Mouse (Mus musculus): ENCODE measurements around the gene Masp1. TPM values are rescaled to one million over a fixed set of nuclear protein-coding genes. Genes with fewer than 3 reads are reported as not detected.

Gene Masp1
- polyA plus RNA-seq, 1 experiment: 0.80 TPM

DNA sequence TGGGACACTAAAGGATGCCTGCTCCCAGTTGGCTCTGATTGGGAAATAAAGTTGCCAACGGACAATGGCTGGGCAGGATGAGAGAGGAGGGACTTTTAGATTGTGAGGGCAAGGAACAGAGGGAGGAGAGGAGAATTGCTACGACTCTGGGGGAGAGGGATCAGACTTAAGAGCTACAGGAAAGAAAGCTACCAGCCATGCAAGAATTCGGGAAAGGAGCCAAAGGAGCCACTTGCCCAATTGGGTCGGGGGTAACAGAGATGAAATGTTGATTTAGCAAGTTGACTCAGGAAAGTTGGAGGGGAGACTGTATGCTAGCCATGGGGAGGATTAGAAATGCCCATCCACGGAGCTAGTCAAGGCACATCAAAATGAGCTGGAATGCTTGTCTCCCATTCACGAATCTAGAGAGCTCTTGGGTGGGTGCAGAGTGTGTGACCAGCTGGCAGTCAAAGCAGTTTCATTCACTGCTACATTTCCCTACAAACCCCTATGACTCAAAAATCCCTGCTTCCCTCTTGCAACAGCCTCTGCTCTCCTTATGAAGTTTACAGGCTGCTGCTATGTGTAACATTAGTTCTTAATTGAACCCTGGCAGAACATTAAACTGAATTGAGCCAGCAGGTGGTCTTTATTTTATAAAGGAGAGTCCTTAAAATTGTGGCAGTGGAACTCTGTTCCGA is 61.6 kb downstream of the Masp1 start:
- H3K36me3 ChIP-seq (ENCODE audit: control insufficient read depth, insufficient read depth, low read length): no peaks in the 10 kb centered on the region
- TF ChIP-seq POLR2A (IDR thresholded peaks at IDR 0.05; ENCODE audit: control insufficient read depth, extremely low read depth, insufficient read depth, low read length, poor library complexity) (no peak), CTCF (IDR thresholded peaks at IDR 0.05; ENCODE audit: borderline replicate concordance, control insufficient read depth, extremely low read depth, insufficient read depth, low read length, poor library complexity) (no peak)
- DNase-seq: no peak
- H3K27ac ChIP-seq (ENCODE audit: control insufficient read depth, insufficient read depth, low read length): no peak overlapping the region
- H3K4me1 ChIP-seq (replicated peaks; ENCODE audit: control insufficient read depth, insufficient read depth, low read length): no peaks in the 10 kb centered on the region
- no peak overlapping the region for H3K4me3 ChIP-seq (ENCODE audit: control insufficient read depth, insufficient read depth, low read length)
- no peaks in the 10 kb centered on the region for H3K27me3 ChIP-seq (ENCODE audit: control insufficient read depth, insufficient read depth, low read length)
- WGBS: 85% methylated on average over 7 of the region's 7 CpGs

DNA sequence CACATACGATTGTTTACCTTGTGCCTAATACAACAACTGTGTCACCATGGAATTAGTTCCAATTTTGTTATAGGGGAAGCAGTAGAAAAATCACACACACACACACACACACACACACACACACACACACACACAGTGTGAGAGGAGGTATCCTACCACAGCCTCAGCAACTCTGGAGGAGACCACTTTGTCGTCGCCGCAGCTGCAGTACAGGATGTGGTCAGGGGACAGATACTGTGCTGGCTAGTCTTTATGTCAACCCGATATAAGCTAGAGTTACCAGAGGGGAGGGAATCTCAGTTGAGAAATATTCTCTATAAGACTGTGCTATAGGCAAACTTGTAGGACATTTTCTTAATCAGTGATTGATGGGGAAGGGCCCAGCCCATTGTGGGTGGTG is 63.3 kb downstream of the Masp1 start:
- no peak for TF ChIP-seq CTCF (IDR thresholded peaks at IDR 0.05; ENCODE audit: borderline replicate concordance, control insufficient read depth, extremely low read depth, insufficient read depth, low read length, poor library complexity)
- no peak for TF ChIP-seq POLR2A (IDR thresholded peaks at IDR 0.05; ENCODE audit: control insufficient read depth, extremely low read depth, insufficient read depth, low read length, poor library complexity)
- Histone ChIP-seq H3K4me1 (replicated peaks; ENCODE audit: control insufficient read depth, insufficient read depth, low read length) (no peaks in the 10 kb centered on the region), H3K27me3 (ENCODE audit: control insufficient read depth, insufficient read depth, low read length) (no peaks in the 10 kb centered on the region), H3K4me3 (ENCODE audit: control insufficient read depth, insufficient read depth, low read length) (no peak overlapping the region), H3K27ac (ENCODE audit: control insufficient read depth, insufficient read depth, low read length) (no peak overlapping the region), H3K36me3 (ENCODE audit: control insufficient read depth, insufficient read depth, low read length) (no peaks in the 10 kb centered on the region)
- peak; percentile 9 for DNase-seq
- WGBS: 22% methylated on average over 5 of the region's 5 CpGs

DNA sequence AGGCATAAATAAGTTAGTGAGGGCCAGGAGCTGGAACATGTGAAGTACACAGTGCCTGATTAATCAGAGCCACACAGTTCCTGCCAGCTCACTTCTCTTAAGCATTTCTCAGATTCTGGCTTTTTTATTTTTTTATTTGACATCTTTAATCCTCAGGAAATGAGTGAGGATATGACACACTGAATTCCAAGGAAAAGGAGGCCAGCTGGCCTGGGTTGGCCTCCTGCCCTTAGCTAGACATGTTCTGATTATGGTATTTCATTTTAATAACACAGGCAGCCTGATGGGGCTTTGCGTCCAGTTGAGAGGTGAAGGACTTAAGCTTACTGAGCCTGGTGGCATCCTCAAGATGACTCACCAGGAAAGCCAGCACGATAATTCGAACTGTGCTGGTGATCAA is 64.1 kb downstream of the Masp1 start:
- Histone ChIP-seq H3K27ac (ENCODE audit: control insufficient read depth, insufficient read depth, low read length) (no peak overlapping the region), H3K4me3 (ENCODE audit: control insufficient read depth, insufficient read depth, low read length) (no peak overlapping the region), H3K27me3 (ENCODE audit: control insufficient read depth, insufficient read depth, low read length) (no peaks in the 10 kb centered on the region), H3K36me3 (ENCODE audit: control insufficient read depth, insufficient read depth, low read length) (no peaks in the 10 kb centered on the region), H3K4me1 (replicated peaks; ENCODE audit: control insufficient read depth, insufficient read depth, low read length) (no peaks in the 10 kb centered on the region)
- DNase-seq: no peak
- WGBS: 94% methylated on average over 3 of the region's 3 CpGs
- TF ChIP-seq CTCF (IDR thresholded peaks at IDR 0.05; ENCODE audit: borderline replicate concordance, control insufficient read depth, extremely low read depth, insufficient read depth, low read length, poor library complexity): no peak
- TF ChIP-seq POLR2A (IDR thresholded peaks at IDR 0.05; ENCODE audit: control insufficient read depth, extremely low read depth, insufficient read depth, low read length, poor library complexity): no peak

DNA sequence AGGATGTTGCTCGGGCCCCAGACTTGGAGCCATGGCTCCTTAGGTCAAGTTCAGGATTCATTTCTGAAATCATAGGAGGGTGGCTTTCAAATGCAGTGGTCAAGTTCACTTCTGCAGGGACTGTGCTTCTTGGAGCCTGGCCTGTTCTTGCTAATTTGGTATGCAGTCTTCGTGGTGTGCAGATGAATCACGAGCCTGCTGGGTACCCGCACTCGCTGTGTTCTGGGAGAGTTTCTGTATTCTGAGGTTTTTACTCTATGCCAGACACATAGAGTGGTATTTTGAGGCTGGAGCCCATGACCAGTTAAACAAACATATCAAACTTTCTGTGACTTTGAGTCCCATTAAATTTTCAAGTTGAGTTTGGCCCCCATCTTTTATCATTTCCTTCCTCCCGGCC is 66.2 kb downstream of the Masp1 start:
- H3K4me1 ChIP-seq (replicated peaks; ENCODE audit: control insufficient read depth, insufficient read depth, low read length): no peaks in the 10 kb centered on the region
- DNase-seq: no peak
- H3K27me3 ChIP-seq (ENCODE audit: control insufficient read depth, insufficient read depth, low read length): no peaks in the 10 kb centered on the region
- no peak for TF ChIP-seq POLR2A (IDR thresholded peaks at IDR 0.05; ENCODE audit: control insufficient read depth, extremely low read depth, insufficient read depth, low read length, poor library complexity)
- H3K4me3 ChIP-seq (ENCODE audit: control insufficient read depth, insufficient read depth, low read length): no peak overlapping the region
- no peaks in the 10 kb centered on the region for H3K36me3 ChIP-seq (ENCODE audit: control insufficient read depth, insufficient read depth, low read length)
- 69% methylated on average over 6 of the region's 6 CpGs for WGBS
- H3K27ac ChIP-seq (ENCODE audit: control insufficient read depth, insufficient read depth, low read length): no peak overlapping the region

DNA sequence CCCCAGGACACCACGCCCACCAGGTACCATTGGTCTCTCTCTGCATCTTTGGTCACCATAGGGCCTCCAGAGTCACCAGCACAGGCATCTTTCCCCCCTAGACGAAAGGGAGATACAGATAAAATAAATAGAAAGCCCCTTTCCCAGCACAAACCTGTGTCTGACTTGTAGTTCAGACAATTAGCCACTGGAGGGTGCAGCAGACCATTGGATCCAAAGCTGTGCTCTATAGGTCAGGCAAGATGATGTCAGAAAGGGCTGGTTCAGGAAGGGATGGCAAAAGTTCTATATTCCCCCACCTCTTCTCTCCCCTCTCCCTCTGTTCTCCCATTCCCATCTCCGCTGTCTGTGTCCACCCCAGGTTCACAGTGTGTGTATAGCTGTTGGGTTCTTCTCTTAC is 68.1 kb downstream of the Masp1 start:
- 49% methylated on average over 3 of the region's 3 CpGs for WGBS
- Histone ChIP-seq H3K27ac (ENCODE audit: control insufficient read depth, insufficient read depth, low read length) (no peak overlapping the region), H3K36me3 (ENCODE audit: control insufficient read depth, insufficient read depth, low read length) (no peaks in the 10 kb centered on the region), H3K27me3 (ENCODE audit: control insufficient read depth, insufficient read depth, low read length) (no peaks in the 10 kb centered on the region), H3K4me3 (ENCODE audit: control insufficient read depth, insufficient read depth, low read length) (no peak overlapping the region), H3K4me1 (replicated peaks; ENCODE audit: control insufficient read depth, insufficient read depth, low read length) (no peaks in the 10 kb centered on the region; the same call in 1 of the 2 replicates)
- TF ChIP-seq CTCF (IDR thresholded peaks at IDR 0.05; ENCODE audit: borderline replicate concordance, control insufficient read depth, extremely low read depth, insufficient read depth, low read length, poor library complexity) (no peak), POLR2A (IDR thresholded peaks at IDR 0.05; ENCODE audit: control insufficient read depth, extremely low read depth, insufficient read depth, low read length, poor library complexity) (no peak)
- peak; percentile 56 for DNase-seq

- no peak for TF ChIP-seq CTCF (IDR thresholded peaks at IDR 0.05; ENCODE audit: borderline replicate concordance, control insufficient read depth, extremely low read depth, insufficient read depth, low read length, poor library complexity)
- TF ChIP-seq POLR2A (IDR thresholded peaks at IDR 0.05; ENCODE audit: control insufficient read depth, extremely low read depth, insufficient read depth, low read length, poor library complexity): no peak
- Histone ChIP-seq H3K4me3 (ENCODE audit: control insufficient read depth, insufficient read depth, low read length) (no peak overlapping the region), H3K27me3 (ENCODE audit: control insufficient read depth, insufficient read depth, low read length) (no peaks in the 10 kb centered on the region), H3K4me1 (replicated peaks; ENCODE audit: control insufficient read depth, insufficient read depth, low read length) (no peaks in the 10 kb centered on the region; the same call in 1 of the 2 replicates), H3K27ac (ENCODE audit: control insufficient read depth, insufficient read depth, low read length) (no peak overlapping the region), H3K36me3 (ENCODE audit: control insufficient read depth, insufficient read depth, low read length) (no peaks in the 10 kb centered on the region)
- WGBS: 92% methylated on average over 4 of the region's 4 CpGs
- no peak for DNase-seq
Measured at GRCm38 (mm10) chr16:23450816-23451215, 69.8 kb downstream of the Masp1 start.

DNA sequence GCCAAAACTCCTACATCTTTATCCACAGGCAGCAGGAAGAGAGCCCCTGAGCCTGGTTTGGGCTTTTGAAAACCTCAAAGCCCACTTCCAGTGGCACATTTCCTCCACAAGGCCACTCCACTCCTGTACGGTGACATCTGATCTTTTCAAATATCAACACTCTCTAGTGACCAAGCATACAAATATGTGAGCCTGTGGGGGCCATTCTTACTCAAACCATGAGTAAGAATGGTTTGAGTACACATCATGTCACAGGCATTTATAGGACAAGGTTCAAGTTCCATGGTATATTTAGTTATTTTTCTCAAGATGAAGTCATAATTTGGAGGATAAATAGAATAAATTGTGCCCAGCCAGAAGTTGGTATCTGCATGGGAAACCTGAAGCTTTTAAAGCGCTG is 70.7 kb downstream of the Masp1 start:
- 63% methylated on average over 2 of the region's 2 CpGs for WGBS
- Histone ChIP-seq H3K27ac (ENCODE audit: control insufficient read depth, insufficient read depth, low read length) (no peak overlapping the region), H3K27me3 (ENCODE audit: control insufficient read depth, insufficient read depth, low read length) (no peaks in the 10 kb centered on the region), H3K4me3 (ENCODE audit: control insufficient read depth, insufficient read depth, low read length) (no peak overlapping the region), H3K4me1 (replicated peaks; ENCODE audit: control insufficient read depth, insufficient read depth, low read length) (no peaks in the 10 kb centered on the region; the same call in 1 of the 2 replicates), H3K36me3 (ENCODE audit: control insufficient read depth, insufficient read depth, low read length) (no peaks in the 10 kb centered on the region)
- TF ChIP-seq CTCF (IDR thresholded peaks at IDR 0.05; ENCODE audit: borderline replicate concordance, control insufficient read depth, extremely low read depth, insufficient read depth, low read length, poor library complexity): no peak
- no peak for TF ChIP-seq POLR2A (IDR thresholded peaks at IDR 0.05; ENCODE audit: control insufficient read depth, extremely low read depth, insufficient read depth, low read length, poor library complexity)
- no peak for DNase-seq

Measured in thymus, adult 2 months (tissue).